Mouse (Mus musculus) megakaryocyte, embryonic 14.5 days (primary cell): Measurements from ENCODE around the gene Fam19a4. TPM values are rescaled to one million over a fixed set of nuclear protein-coding genes. Genes with fewer than 3 reads are reported as not detected.

Source experiments
- H3K27me3 ChIP-seq: replicated peaks from 2 replicates; pipeline ENCODE3; 2012; ENCODE audit warnings: inconsistent platforms
- H3K36me3 ChIP-seq: replicated peaks from 2 replicates; pipeline ENCODE3; 2012; ENCODE audit warnings: low read length, inconsistent platforms, mixed read lengths
- H3K4me1 ChIP-seq: 2 replicates; pipeline ENCODE4 v1.6.1; 2012; ENCODE audit warnings: inconsistent platforms
- H3K4me3 ChIP-seq: replicated peaks from 2 replicates; pipeline ENCODE3; 2012; ENCODE audit warnings: moderate library complexity, mild to moderate bottlenecking, inconsistent platforms
- H3K9me3 ChIP-seq: 2 replicates; pipeline ENCODE4 v1.6.1; 2012; ENCODE audit warnings: inconsistent platforms
- FLI1 ChIP-seq: IDR thresholded peaks from 2 replicates; pipeline ENCODE4 v1.6.1; 2012; ENCODE audit warnings: low read length, inconsistent platforms, mixed read lengths
- GATA1 ChIP-seq: IDR thresholded peaks from 3 replicates; pipeline ENCODE4 v1.6.1; 2012; ENCODE audit warnings: mixed read lengths, low read length, inconsistent platforms, borderline replicate concordance
- polyA plus RNA-seq: library from polyadenylated mRNA; stranded (reverse); fragments of >175 nt; gene quantifications from 2 replicates; pipeline ENCODE4 v1.2.3, GENCODE M21; 2012; ENCODE audit warnings: low replicate concordance; ENCODE audit not compliant: insufficient read depth

The Fam19a4 gene
- polyA plus RNA-seq, 1 experiment: not detected

DNA sequence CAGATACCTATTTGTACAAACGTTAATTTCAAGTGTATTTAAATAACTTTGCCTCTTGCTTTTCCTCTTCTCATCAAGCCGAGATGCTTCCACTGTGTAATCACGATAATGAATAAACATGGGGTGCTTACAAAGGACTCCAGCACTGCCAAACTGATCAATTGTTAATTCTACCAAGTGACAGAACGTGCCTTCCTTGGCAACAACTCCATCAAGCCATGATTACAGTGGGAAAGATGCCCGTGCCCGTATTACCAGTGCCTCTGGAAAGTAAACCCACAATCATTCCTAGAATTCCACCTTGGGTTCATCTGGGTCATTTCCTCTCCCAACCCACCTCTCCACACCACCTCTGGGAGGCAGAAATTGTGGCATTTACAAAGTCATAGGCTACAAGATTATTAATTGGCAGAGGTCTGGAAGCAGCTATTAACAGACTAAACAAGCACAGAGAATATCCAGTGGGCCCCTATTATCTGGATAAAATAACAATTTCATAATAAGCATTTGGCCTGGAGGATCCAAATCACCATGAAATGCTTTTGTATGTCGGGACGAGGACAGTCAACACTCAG lies 7.9 kb downstream of the Fam19a4 start:
- Histone ChIP-seq H3K4me3 (no peak overlapping the region), H3K4me1 (no peaks in the 10 kb centered on the region), H3K27me3 (peaks cover 4% of the 10 kb centered on the region), H3K9me3 (no peaks in the 10 kb centered on the region), H3K36me3 (no peaks in the 10 kb centered on the region)
- TF ChIP-seq FLI1 (no peak), GATA1 (no peak)

DNA sequence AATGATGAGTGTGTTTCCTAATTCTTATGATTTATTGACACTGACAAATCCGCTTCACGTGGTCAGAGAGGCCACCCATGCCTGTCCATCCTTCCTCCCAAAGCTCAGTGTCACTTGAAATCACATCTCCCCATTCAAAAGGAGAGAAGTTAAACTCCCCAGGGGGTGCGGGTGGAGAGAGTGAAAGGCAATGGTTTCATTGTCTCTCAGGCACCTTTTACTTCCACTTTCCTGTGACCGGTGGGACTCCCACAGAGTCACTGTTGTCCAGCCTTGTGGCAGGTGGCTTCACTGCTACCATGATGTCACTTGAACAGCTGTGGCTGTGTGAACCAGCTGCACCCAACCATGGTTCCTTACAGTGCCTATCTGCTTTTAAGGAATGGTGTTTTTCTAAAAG lies 11.8 kb downstream of the Fam19a4 start:
- no peak for TF ChIP-seq FLI1
- no peak for TF ChIP-seq GATA1
- peaks cover 6% of the 10 kb centered on the region for H3K27me3 ChIP-seq
- no peaks in the 10 kb centered on the region for H3K36me3 ChIP-seq
- no peaks in the 10 kb centered on the region for H3K4me1 ChIP-seq
- H3K4me3 ChIP-seq: no peak overlapping the region
- no peaks in the 10 kb centered on the region for H3K9me3 ChIP-seq

DNA sequence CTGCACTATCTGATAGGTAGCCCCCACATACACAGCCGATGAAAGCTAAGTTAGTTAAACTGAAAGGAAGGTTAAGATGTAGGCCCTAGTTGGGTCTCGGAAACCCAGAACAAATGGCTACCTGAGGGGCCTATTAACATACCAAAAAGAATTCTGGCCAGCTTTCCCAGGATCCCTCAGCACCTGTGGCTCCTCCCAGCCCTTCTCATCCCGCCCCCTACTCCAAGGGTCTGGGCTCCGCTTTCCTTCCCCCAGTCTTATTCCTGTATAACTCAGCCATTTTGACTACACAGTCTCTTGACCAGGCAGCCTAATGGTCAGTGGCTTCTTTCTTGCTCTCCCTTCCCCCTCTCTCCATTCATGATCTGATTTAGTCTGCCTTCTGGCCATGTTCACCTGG lies 13.7 kb downstream of the Fam19a4 start:
- TF ChIP-seq GATA1 (no peak), FLI1 (no peak)
- Histone ChIP-seq H3K36me3 (no peaks in the 10 kb centered on the region), H3K9me3 (no peaks in the 10 kb centered on the region), H3K27me3 (peaks cover 11% of the 10 kb centered on the region), H3K4me3 (no peak overlapping the region), H3K4me1 (no peaks in the 10 kb centered on the region)

DNA sequence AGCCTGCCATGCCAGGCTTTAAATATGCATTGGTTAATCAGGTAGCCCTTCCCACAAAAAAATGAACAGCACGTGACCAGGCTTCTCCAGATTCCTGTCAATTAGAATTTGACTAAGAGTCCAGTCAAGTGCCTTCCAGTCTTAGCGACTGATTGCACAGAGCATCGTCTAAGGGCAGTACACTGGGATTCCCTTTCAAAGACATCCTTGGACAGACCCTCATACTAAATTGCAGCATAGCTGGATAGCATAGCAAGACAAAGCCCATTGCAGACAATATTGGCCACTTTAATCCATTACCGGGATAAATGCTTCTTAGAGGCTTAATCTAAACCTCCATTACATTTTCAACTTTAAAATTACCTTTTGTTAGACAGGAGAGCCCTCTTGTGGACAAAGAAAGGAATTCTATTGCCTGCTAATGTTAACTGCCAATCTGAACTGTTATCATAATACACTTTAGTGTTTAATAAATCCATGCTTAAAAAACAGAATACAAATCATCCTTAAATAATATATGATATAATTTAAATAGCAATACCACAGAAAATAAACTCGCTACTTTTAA lies 33.0 kb downstream of the Fam19a4 start:
- H3K4me3 ChIP-seq: no peak overlapping the region
- H3K9me3 ChIP-seq: no peaks in the 10 kb centered on the region
- H3K27me3 ChIP-seq: peaks cover 15% of the 10 kb centered on the region
- H3K36me3 ChIP-seq: no peaks in the 10 kb centered on the region
- no peaks in the 10 kb centered on the region for H3K4me1 ChIP-seq
- TF ChIP-seq GATA1 (no peak), FLI1 (no peak)

DNA sequence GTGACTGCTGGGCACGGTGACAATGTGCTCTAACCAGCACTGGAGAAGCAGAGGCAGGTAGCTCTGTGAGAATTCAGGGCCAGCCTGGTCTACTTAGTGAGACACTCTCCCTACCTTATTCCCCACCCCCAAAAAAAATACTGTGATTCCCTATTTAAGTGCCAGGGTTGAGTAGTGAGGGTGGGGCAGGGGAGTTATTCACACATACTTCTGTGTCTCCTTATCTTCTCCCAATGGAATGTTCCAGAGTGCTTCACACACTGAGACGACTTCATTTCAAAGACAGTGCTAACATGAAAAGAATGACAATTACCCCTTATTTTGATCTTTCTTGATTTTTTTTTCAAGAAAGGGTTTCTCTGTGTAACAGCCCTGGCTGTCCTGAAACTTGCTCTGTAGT lies 40.9 kb downstream of the Fam19a4 start:
- no peaks in the 10 kb centered on the region for H3K36me3 ChIP-seq
- peaks cover 45% of the 10 kb centered on the region for H3K27me3 ChIP-seq
- H3K9me3 ChIP-seq: no peaks in the 10 kb centered on the region
- H3K4me1 ChIP-seq: peaks cover 8% of the 10 kb centered on the region
- H3K4me3 ChIP-seq: no peak overlapping the region
- TF ChIP-seq FLI1 (no peak), GATA1 (no peak)

DNA sequence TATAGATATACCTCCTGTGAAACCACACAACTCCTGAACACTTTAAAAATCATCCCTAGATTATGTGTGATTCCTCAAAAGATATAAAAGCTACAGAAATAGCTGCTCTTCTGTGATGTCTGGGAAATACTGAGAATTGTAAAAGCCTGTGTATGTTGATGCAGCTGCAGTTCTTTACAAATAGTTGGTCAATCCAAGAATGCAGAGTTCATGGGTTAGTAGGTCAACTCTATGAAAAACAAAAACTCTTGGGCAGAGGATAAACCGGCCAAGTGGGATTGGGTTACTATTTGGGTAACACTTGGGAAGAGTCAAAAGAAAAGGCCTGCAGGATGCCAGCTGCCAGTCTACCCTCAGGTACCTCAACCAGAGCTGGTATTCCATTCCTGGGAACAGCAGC lies 43.5 kb downstream of the Fam19a4 start:
- no peaks in the 10 kb centered on the region for H3K36me3 ChIP-seq
- H3K27me3 ChIP-seq: peaks cover 63% of the 10 kb centered on the region
- H3K4me1 ChIP-seq: peaks cover 8% of the 10 kb centered on the region
- TF ChIP-seq GATA1 (no peak), FLI1 (no peak)
- no peaks in the 10 kb centered on the region for H3K9me3 ChIP-seq
- no peak overlapping the region for H3K4me3 ChIP-seq

DNA sequence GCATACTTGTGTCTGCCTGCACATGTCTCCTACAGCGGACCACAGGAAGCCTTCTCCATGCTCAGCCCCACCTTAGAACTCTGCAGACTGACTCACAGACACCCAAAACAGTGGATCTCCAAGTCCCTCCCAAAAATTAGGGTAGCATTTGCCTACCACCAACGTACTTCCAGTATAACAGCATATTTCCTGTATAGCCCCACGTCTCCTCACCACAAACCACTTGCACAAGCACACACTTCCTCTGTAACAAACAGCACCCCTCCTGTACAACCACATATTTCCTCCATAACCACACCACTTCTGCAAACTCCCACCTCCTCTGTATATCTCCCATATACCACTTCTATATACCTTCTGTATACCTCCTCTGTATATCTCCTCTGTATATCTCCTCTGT lies 44.2 kb downstream of the Fam19a4 start:
- peaks cover 8% of the 10 kb centered on the region for H3K4me1 ChIP-seq
- H3K9me3 ChIP-seq: no peaks in the 10 kb centered on the region
- H3K27me3 ChIP-seq: peaks cover 61% of the 10 kb centered on the region
- TF ChIP-seq GATA1: no peak
- TF ChIP-seq FLI1: no peak
- H3K36me3 ChIP-seq: no peaks in the 10 kb centered on the region
- H3K4me3 ChIP-seq: no peak overlapping the region

DNA sequence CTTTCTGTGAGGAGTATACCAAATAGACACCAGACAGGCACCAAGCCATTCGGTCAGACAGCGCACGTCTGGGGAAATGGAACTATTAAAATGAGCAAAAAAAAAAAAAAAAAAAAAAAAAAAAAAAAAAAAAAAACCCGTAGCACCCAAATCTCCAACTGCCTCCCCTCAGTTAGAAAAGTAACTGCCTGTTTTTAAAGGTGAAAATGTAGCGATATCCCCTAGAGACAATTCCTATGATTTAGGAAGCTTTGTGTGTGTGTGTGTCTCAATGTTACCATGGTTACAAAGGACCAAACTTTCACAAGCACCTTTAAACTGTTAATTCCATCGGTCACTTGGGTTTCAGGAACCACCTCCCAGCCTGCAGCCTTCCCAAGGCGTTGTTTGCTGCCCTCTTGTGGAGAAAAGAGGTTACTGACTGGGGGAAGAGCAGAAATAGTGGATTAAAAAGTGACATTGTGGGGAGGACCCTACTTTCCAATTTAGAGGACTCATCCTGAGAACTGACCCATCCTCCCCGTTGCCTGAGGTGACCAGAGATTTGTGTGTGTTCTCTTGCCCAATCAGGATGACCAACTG lies 53.6 kb downstream of the Fam19a4 start:
- TF ChIP-seq GATA1 (no peak), FLI1 (no peak)
- Histone ChIP-seq H3K9me3 (no peaks in the 10 kb centered on the region), H3K27me3 (peaks cover 13% of the 10 kb centered on the region), H3K36me3 (no peaks in the 10 kb centered on the region), H3K4me1 (no peaks in the 10 kb centered on the region), H3K4me3 (no peak overlapping the region)

DNA sequence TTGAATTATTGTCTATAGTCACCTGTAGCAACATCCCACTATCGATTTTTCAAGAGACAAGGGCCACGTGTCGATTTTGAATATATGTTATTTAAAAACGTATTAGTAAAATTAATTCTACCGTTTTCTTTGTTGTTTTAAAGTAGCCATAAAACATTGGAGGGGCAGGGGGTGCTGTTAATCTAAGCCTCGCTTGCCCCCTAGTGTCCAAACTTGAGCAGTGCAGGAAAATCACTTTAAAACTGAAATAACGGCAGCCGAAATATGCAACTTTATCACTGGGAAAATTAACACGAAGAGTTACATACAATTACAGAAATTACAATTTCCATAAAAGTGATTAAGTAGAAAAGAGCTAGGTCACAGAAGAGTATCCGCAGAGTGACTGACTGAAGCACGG lies 55.2 kb downstream of the Fam19a4 start:
- TF ChIP-seq GATA1 (no peak), FLI1 (no peak)
- no peaks in the 10 kb centered on the region for H3K4me1 ChIP-seq
- H3K27me3 ChIP-seq: peaks cover 13% of the 10 kb centered on the region
- no peak overlapping the region for H3K4me3 ChIP-seq
- no peaks in the 10 kb centered on the region for H3K36me3 ChIP-seq
- H3K9me3 ChIP-seq: no peaks in the 10 kb centered on the region

DNA sequence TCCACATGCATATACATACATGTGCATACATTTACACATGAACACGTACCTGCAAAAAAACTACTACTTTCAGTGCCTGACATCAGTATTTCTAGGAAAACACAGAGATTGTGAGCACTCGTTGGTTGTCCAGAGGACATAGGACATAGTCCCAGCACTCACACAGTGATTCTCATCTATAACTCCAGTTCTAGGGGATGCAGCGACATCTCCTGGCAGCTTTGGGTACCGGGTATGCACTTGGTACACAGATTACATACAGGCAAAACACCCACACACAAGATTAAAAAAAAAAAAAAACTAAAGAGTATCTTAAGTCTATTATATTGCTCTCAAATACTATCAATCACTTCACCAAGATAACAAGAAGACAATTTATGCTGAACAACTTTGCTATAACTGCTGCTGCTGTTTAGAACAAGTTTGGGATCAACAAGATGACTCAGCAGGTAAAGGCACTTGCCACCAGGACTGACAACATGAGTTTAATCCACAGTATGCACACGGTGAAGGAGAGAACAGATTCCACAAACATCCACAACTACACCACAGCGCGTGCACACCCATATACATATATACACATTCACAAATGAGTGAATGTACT lies 64.6 kb downstream of the Fam19a4 start:
- TF ChIP-seq GATA1 (no peak), FLI1 (no peak)
- H3K9me3 ChIP-seq: peaks cover 11% of the 10 kb centered on the region; the same call in 1 of the 2 replicates
- H3K4me1 ChIP-seq: no peaks in the 10 kb centered on the region
- H3K4me3 ChIP-seq: no peak overlapping the region
- no peaks in the 10 kb centered on the region for H3K27me3 ChIP-seq
- no peaks in the 10 kb centered on the region for H3K36me3 ChIP-seq

DNA sequence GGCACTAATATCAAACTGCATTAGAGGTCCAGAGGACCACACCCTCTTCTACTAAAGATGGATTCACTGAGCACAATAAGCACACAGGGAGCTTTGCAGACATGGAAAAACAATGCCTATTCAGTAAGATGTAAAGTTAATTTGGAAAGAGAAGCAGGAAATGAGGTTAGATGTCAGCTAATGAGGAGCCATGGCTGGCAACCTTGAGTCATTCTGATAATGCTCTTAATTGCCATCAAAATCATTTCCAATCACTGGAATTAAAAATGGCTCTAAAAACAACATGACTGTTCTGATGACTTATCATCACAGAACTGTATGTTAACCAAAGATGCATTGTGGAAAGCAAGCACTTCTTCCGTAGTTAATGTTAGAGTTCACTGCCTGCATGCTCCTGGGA lies 68.5 kb downstream of the Fam19a4 start:
- Histone ChIP-seq H3K9me3 (peaks cover 11% of the 10 kb centered on the region; the same call in 1 of the 2 replicates), H3K36me3 (no peaks in the 10 kb centered on the region), H3K4me1 (no peaks in the 10 kb centered on the region), H3K4me3 (no peak overlapping the region), H3K27me3 (no peaks in the 10 kb centered on the region)
- TF ChIP-seq GATA1: no peak
- TF ChIP-seq FLI1: no peak
